Mouse (Mus musculus): Measurements from ENCODE around the gene Dusp14.

Dusp14 gene

GRCm38 (mm10) chr11:84069034-84069370 lies at the start of gene Dusp14:
Dusp14 (minus strand) TSS chr11:84069261.
- no peak for DNase-seq

GRCm38 (mm10) chr11:84117431-84117830 lies 48.4 kb upstream of the Dusp14 start:
- DNase-seq = no peak

- no peak for DNase-seq
These were observed 47.2 kb upstream of the Dusp14 start for GRCm38 (mm10) chr11:84116221-84116620.

GRCm38 (mm10) chr11:84115646-84116045 lies 46.6 kb upstream of the Dusp14 start:
- DNase-seq = peak; percentile 56 to 64

GRCm38 (mm10) chr11:84113623-84114022 lies 44.6 kb upstream of the Dusp14 start:
- DNase-seq = no peak

GRCm38 (mm10) chr11:84107137-84107536 lies 38.1 kb upstream of the Dusp14 start:
- no peak for DNase-seq

GRCm38 (mm10) chr11:84104036-84104435 lies 35.0 kb upstream of the Dusp14 start:
- DNase-seq = no peak

GRCm38 (mm10) chr11:84101182-84101581 lies 32.1 kb upstream of the Dusp14 start:
- no peak for DNase-seq

GRCm38 (mm10) chr11:84097251-84097998 lies 28.4 kb upstream of the Dusp14 start:
- DNase-seq = no peak

GRCm38 (mm10) chr11:84095084-84095483 lies 26.0 kb upstream of the Dusp14 start:
- no peak for DNase-seq

GRCm38 (mm10) chr11:84090572-84090971 lies 21.5 kb upstream of the Dusp14 start:
- DNase-seq = no peak

- no peak for DNase-seq
These were observed 12.8 kb upstream of the Dusp14 start for GRCm38 (mm10) chr11:84081901-84082300.

- DNase-seq = no peak
These were observed 11.3 kb upstream of the Dusp14 start for GRCm38 (mm10) chr11:84080327-84080726.

GRCm38 (mm10) chr11:84079887-84080286 lies 10.8 kb upstream of the Dusp14 start:
- DNase-seq = no peak

GRCm38 (mm10) chr11:84079361-84079760 lies 10.3 kb upstream of the Dusp14 start:
- DNase-seq = no peak

- no peak for DNase-seq
These were observed 9.5 kb upstream of the Dusp14 start for GRCm38 (mm10) chr11:84078601-84079000.

GRCm38 (mm10) chr11:84077008-84077407 lies 7.9 kb upstream of the Dusp14 start:
- DNase-seq = peak in 1 of 2 experiments; percentile 36

- DNase-seq = no peak
These were observed 5.0 kb upstream of the Dusp14 start for GRCm38 (mm10) chr11:84073816-84074764.

GRCm38 (mm10) chr11:84072904-84073651 lies 4.0 kb upstream of the Dusp14 start:
- DNase-seq = no peak

- peak; percentile 78 to 88 for DNase-seq
These were observed 649 bp downstream of the Dusp14 start for GRCm38 (mm10) chr11:84068191-84069033.

- no peak for DNase-seq
These were observed 1.3 kb downstream of the Dusp14 start for GRCm38 (mm10) chr11:84067720-84068190.
